Mouse (Mus musculus): ENCODE data around the gene Fgfbp3. TPM values are rescaled to one million over a fixed set of nuclear protein-coding genes. Genes with fewer than 3 reads are reported as not detected.

Fgfbp3 gene
- polyA plus RNA-seq (2015; fragmentation: Nextera tagmentation; extraction: Ambion mirVana): 3.2 and 3.7 TPM in 2 replicates

GRCm38 (mm10) chr19:36919466-36919865 is at the start of gene Fgfbp3:
Gene Fgfbp3, minus strand, starts transcription at chr19:36919615.

GRCm38 (mm10) chr19:36925671-36926552 is 6.5 kb upstream of the Fgfbp3 start, which contains the start of gene Btaf1:
Gene Btaf1, plus strand, starts transcription at chr19:36926079.

Other genes with a start within 250 kb of the Fgfbp3 start
- 3.4 and 3.8 TPM in 2 replicates for gene Ppp1r3c, start 183.0 kb downstream of the Fgfbp3 start, polyA plus RNA-seq (2015; fragmentation: Nextera tagmentation; extraction: Ambion mirVana)
- gene Tnks2, start 85.4 kb downstream of the Fgfbp3 start, polyA plus RNA-seq (2015; fragmentation: Nextera tagmentation; extraction: Ambion mirVana): 18.2 and 21.6 TPM in 2 replicates
- gene Btaf1, start 6.5 kb upstream of the Fgfbp3 start, polyA plus RNA-seq (2015; fragmentation: Nextera tagmentation; extraction: Ambion mirVana): 9.7 and 9.9 TPM in 2 replicates